Mouse (Mus musculus): ENCODE data around the gene Tor3a. TPM values are rescaled to one million over a fixed set of nuclear protein-coding genes. Genes with fewer than 3 reads are reported as not detected.

Gene Tor3a
- total RNA-seq, 2 experiments from 2014 or later = 5.0 to 8.5 TPM

Other genes with a start within 250 kb of the Tor3a start
- gene Soat1, start 200.0 kb downstream of the Tor3a start, total RNA-seq (2021) = 10 to 100 TPM; 44.3 to 48.3 TPM
- 10 to 100 TPM; 40.4 to 48.0 TPM for gene Gm10031, start 150.3 kb downstream of the Tor3a start, total RNA-seq (2021)
- 10 to 100 TPM; 71.4 to 71.8 TPM for gene Abl2, start 115.6 kb downstream of the Tor3a start, total RNA-seq (2021)
- gene Fam20b, start 44.7 kb upstream of the Tor3a start, total RNA-seq (2021) = 10 to 100 TPM; 65.2 to 67.2 TPM
- gene Angptl1, start 164.2 kb upstream of the Tor3a start, total RNA-seq (2021) = 1 to 10 TPM in 1 of 2 experiments, under 1 TPM in 1; 0.49 to 1.1 TPM

Measured in layer of hippocampus, postnatal 10 days (tissue).